Mouse (Mus musculus) heart, postnatal 0 days (tissue): ENCODE measurements around the gene Ift122. TPM values are rescaled to one million over a fixed set of nuclear protein-coding genes. Genes with fewer than 3 reads are reported as not detected.
"Not testable (repeated sequence)": the region's sequence is repeated elsewhere in the genome, so short reads cannot be mapped to it uniquely, and the experiment has no call there.

ENCODE experiments used
- ATAC-seq: fragments of 200-750 bp; cut with Nextera tagmentation; 2 replicates; pipeline ENCODE4 v1.8.0; 2017; ENCODE audit warnings: low read depth, moderate number of reproducible peaks, moderate library complexity; ENCODE audit not compliant: insufficient read depth
- DNase-seq: peaks from one replicate; pipeline ENCODE4 v3.0.0-alpha.2; 2016; ENCODE audit warnings: low spot score
- H3K27ac ChIP-seq: fragments of 300-500 bp; sonication (generic); 2 replicates; pipeline ENCODE4 v1.5.1; 2014; ENCODE audit warnings: low read depth, mild to moderate bottlenecking
- H3K27me3 ChIP-seq: fragments of 300-500 bp; sonication (generic); 2 replicates; pipeline ENCODE4 v1.6.1; 2014; ENCODE audit warnings: low read length, mixed read lengths; ENCODE audit not compliant: control insufficient read depth, insufficient read depth
- H3K36me3 ChIP-seq: fragments of 300-500 bp; sonication (generic); replicated peaks from 2 replicates; pipeline ENCODE4 v1.6.1; 2014; ENCODE audit warnings: low read length, mixed read lengths; ENCODE audit not compliant: control insufficient read depth, insufficient read depth
- H3K4me1 ChIP-seq: fragments of 300-500 bp; sonication (generic); 2 replicates; pipeline ENCODE4 v1.6.1; 2014; ENCODE audit warnings: antibody characterized with exemption; ENCODE audit not compliant: control insufficient read depth, insufficient read depth
- H3K4me2 ChIP-seq: fragments of 300-500 bp; sonication (generic); 2 replicates; pipeline ENCODE4 v1.6.1; 2014; ENCODE audit warnings: low read depth, mild to moderate bottlenecking, low read length, moderate library complexity
- H3K4me3 ChIP-seq: fragments of 300-500 bp; sonication (generic); 2 replicates; pipeline ENCODE4 v1.5.1; 2014; ENCODE audit warnings: low read depth, low read length
- H3K9ac ChIP-seq: fragments of 300-500 bp; sonication (generic); replicated peaks from 2 replicates; pipeline ENCODE4 v1.6.1; 2014; ENCODE audit warnings: low read depth, low read length, mixed read lengths
- H3K9me3 ChIP-seq: fragments of 300-500 bp; sonication (generic); replicated peaks from 2 replicates; pipeline ENCODE4 v1.6.1; 2016; ENCODE audit warnings: low read length; ENCODE audit not compliant: control insufficient read depth
- CTCF ChIP-seq: IDR thresholded peaks from 2 replicates; pipeline ENCODE4 v1.5.1; 2016; ENCODE audit warnings: antibody characterized with exemption, control low read depth, low read depth
- EP300 ChIP-seq: IDR thresholded peaks from 2 replicates; pipeline ENCODE4 v1.6.1; 2016; ENCODE audit warnings: antibody characterized with exemption, low read depth
- WGBS: fragments of 180-500 bp; shearing (Covaris S2); extraction: QIAGEN DNeasy Blood & Tissue Kit; methylation state at CpG from one replicate; pipeline ENCODE4 v1.1.7; 2014; 5-methylcytosine and 5-hydroxymethylcytosine counted together
- polyA plus RNA-seq: library from polyadenylated mRNA; unstranded; fragments of >200 nt; fragmentation: Nextera tagmentation; extraction: Ambion mirVana; gene quantifications from 2 replicates; pipeline ENCODE4 v1.2.1, GENCODE M21; 2015
- total RNA-seq: library from RNA; depleted of rRNA; stranded (reverse); fragments of >200 nt; gene quantifications from 2 replicates; pipeline ENCODE4 v1.2.3, GENCODE M21; 2014; ENCODE audit warnings: low replicate concordance

Gene Ift122
- total and polyA plus RNA-seq, 2 experiments from 2014 or later = 13.5 to 25.8 TPM

DNA sequence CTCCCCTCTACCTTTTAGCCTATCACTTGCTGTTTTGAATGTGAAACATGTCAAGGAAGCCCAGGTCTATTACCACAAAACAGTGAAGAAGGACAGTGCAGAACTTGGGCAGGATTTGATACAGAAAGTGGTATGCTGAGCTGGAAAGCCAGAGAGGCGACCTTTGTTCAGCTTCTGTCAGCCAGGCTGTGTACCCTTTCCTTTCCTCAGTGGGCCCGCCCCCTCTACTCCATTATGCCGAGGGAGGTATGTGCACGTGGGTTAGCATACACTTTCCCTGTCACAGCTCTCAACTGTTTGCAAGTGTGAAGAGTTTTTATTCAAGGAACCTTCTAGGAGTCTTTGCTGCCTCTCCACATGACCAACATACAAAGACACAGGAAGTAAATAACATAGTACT, 6.0 kb downstream of the Ift122 start:
- Histone ChIP-seq H3K4me2 (no peak overlapping the region), H3K27ac (no peak overlapping the region), H3K4me3 (no peak overlapping the region), H3K4me1 (peaks cover 4% of the 10 kb centered on the region), H3K36me3 (no peaks in the 10 kb centered on the region), H3K27me3 (no peaks in the 10 kb centered on the region), H3K9me3 (no peaks in the 10 kb centered on the region), H3K9ac (no peak overlapping the region)
- 52% methylated on average over 4 of the region's 4 CpGs for WGBS
- ATAC-seq = no peak
- TF ChIP-seq EP300 = no peak
- TF ChIP-seq CTCF = no peak
- DNase-seq = no peak

DNA sequence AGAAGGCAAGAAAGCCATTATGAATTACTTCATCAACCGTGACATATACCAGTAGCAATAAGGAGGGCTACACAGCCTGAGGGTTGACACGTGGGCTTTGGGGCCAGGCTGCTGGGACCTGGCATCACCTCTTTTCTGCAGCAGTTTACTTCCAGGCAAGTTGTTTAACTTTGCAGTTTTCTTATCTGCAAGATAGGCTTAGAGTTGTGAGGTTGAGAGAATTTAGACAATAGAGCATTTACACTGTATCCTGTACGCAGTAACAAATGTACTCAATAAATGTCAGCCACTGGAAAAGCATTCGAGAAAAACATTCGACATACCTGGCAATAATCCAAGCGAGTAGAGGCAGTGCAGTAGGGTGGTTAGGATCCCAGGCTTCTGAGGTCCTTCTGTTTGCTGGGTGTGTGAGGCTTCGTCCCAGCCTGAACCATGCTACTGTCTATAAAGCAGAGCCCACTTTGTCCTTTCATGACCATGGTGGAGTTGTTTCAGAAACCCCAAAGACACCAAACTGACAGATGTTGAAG, 6.8 kb downstream of the Ift122 start:
- Histone ChIP-seq H3K36me3 (0 out of 2 replicates have a peak, but pooled peaks cover 7% of the 10 kb centered on the region), H3K4me2 (no peak overlapping the region), H3K4me3 (no peak overlapping the region), H3K4me1 (peaks cover 4% of the 10 kb centered on the region), H3K9me3 (no peaks in the 10 kb centered on the region), H3K27me3 (no peaks in the 10 kb centered on the region), H3K9ac (no peak overlapping the region), H3K27ac (no peak overlapping the region)
- 43% methylated on average over 7 of the region's 7 CpGs for WGBS
- DNase-seq (no peak), ATAC-seq (no peak; the same call in 1 of the 2 replicates)
- TF ChIP-seq CTCF (no peak), EP300 (no peak)

DNA sequence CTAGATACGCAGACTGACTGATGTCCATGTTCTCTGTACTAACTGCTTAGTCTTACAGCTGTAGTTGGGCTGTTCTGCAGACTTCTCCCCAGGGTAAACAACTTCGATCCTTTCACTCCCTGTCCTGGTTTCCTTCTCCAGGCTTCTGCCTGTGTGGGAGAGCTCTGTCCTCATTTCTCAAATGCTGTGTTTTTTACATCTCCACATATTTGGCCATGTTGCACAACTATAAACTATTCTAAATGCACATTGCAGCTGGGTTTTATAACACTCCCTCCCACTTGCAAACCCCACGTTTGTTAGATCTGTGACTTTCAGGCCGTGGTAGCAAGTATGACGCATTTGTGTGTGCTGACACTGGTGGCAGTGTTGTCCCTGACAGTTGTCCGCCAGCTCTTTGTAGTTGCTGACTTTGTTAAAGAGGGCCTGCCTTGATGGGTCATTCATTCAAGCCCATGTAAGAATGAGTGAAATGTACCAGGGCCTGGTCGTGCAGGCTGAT, 10.1 kb downstream of the Ift122 start:
- no peak for TF ChIP-seq CTCF
- no peak for TF ChIP-seq EP300
- 0 out of 2 replicates have a peak, but pooled peaks cover 7% of the 10 kb centered on the region for H3K36me3 ChIP-seq

GRCm38 (mm10) chr6:115865246-115865645, 12.0 kb downstream of the Ift122 start:
- Histone ChIP-seq H3K27me3 (no peaks in the 10 kb centered on the region), H3K9ac (no peak overlapping the region), H3K4me2 (no peak overlapping the region), H3K36me3 (0 out of 2 replicates have a peak, but pooled peaks cover 7% of the 10 kb centered on the region), H3K4me3 (no peak overlapping the region), H3K4me1 (no peaks in the 10 kb centered on the region), H3K9me3 (no peaks in the 10 kb centered on the region), H3K27ac (no peak overlapping the region)
- 98% methylated on average over 4 of the region's 4 CpGs for WGBS
- no peak for ATAC-seq
- no peak for TF ChIP-seq EP300
- no peak for TF ChIP-seq CTCF
- no peak for DNase-seq

More for the DNA sequence above, 10.1 kb downstream of the Ift122 start:
- peak overlapping the region; percentile 4; the same call in 1 of the 2 replicates for H3K27ac ChIP-seq
- no peak overlapping the region for H3K9ac ChIP-seq
- WGBS = 42% methylated on average over 7 of the region's 7 CpGs
- H3K4me1 ChIP-seq = no peaks in the 10 kb centered on the region; the same call in 1 of the 2 replicates
- DNase-seq (no peak), ATAC-seq (peak; percentile 9; the same call in 1 of the 2 replicates)
- no peak overlapping the region for H3K4me2 ChIP-seq
- no peak overlapping the region for H3K4me3 ChIP-seq
- no peaks in the 10 kb centered on the region for H3K27me3 ChIP-seq
- H3K9me3 ChIP-seq = no peaks in the 10 kb centered on the region

- not testable (repeated sequence) for H3K4me3 ChIP-seq, H3K36me3 ChIP-seq, DNase-seq, H3K4me2 ChIP-seq, H3K9ac ChIP-seq, H3K9me3 ChIP-seq, H3K4me1 ChIP-seq, H3K27ac ChIP-seq, H3K27me3 ChIP-seq
- peak; percentile 66 for ATAC-seq
- WGBS = no CpG with 5 or more reads among the region's 3 CpGs
Measured at GRCm38 (mm10) chr6:115867157-115867556, 13.9 kb downstream of the Ift122 start.

- H3K4me1 ChIP-seq, H3K36me3 ChIP-seq, DNase-seq, H3K27ac ChIP-seq, H3K4me3 ChIP-seq, H3K9me3 ChIP-seq, H3K27me3 ChIP-seq, H3K4me2 ChIP-seq, H3K9ac ChIP-seq: not testable (repeated sequence)
- no CpG with 5 or more reads among the region's 3 CpGs for WGBS
- peak; percentile 79 for ATAC-seq
Measured at GRCm38 (mm10) chr6:115871318-115871717, 18.0 kb downstream of the Ift122 start.
